Mouse (Mus musculus) urinary bladder, postnatal 25 days (tissue): ENCODE results near the gene 9230113P08Rik.
"Not testable (repeated sequence)": the region's sequence is repeated elsewhere in the genome, so short reads cannot be mapped to it uniquely, and the experiment has no call there.

Experiments
- DNase-seq: peaks from one replicate; pipeline ENCODE4 v3.0.0; 2022; ENCODE audit warnings: low spot score

Gene 9230113P08Rik

DNA sequence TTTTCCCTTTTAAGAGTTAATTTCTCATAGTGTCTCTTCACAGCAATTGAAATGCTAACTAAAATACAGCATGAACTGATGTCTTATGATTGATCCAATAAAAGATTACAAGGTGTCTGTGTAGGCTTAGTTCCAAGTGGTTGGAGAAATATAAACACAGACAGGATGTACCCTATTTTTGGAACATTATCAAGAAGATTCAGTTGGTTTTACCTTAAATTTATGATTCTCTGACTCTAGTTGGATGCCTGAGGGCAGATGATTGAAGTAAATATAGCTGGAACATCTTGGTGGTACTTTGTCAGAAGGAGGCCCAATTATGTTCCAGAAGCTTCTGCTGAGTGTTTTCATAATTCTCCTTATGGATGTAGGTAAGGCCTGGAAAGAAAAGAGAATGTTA is at the start of gene 9230113P08Rik:
Gene 9230113P08Rik, plus strand, starts transcription at position 301 of the 400 bp plus-strand sequence.
- not testable (repeated sequence) for DNase-seq

GRCm38 (mm10) chr9:35893112-35893511 is 15.1 kb upstream of the 9230113P08Rik start:
- not testable (repeated sequence) for DNase-seq

- no peak for DNase-seq
These were observed 3.7 kb upstream of the 9230113P08Rik start for GRCm38 (mm10) chr9:35904494-35904893.

DNA sequence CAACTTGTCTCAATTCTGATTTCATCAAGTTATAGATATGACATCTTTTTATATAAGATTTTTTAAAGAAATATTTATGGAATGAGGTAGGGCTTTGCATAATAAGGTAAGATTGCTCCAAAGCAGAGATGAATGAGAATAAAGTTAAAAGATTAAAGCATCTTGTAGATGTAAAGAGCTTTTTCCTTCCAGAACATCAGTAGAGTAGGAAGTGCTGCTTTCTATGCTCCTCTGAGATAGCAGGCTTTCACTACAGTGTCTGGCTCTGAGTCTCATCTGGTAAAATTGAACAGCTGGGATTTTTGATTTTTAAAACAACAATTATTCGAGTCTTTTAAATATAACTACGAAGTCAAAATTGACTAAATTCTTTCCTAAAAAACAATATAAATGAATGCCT is 22.6 kb downstream of the 9230113P08Rik start:
- no peak for DNase-seq
